Mouse (Mus musculus) heart, postnatal 4 days (tissue): Measurements from ENCODE around the gene Gpr87. TPM values are rescaled to one million over a fixed set of nuclear protein-coding genes. Genes with fewer than 3 reads are reported as not detected.
"Not testable (repeated sequence)": the region's sequence is repeated elsewhere in the genome, so short reads cannot be mapped to it uniquely, and the experiment has no call there.

ENCODE experiments used
- DNase-seq: peaks from one replicate; pipeline ENCODE4 v3.0.0; 2021
- total RNA-seq, 2 experiments: library from RNA; stranded (reverse); gene quantifications; 2 replicates each; pipeline ENCODE4 v1.2.3; 2021

Gene Gpr87
- total RNA-seq, 2 experiments from 2014 or later, result not detected

DNA sequence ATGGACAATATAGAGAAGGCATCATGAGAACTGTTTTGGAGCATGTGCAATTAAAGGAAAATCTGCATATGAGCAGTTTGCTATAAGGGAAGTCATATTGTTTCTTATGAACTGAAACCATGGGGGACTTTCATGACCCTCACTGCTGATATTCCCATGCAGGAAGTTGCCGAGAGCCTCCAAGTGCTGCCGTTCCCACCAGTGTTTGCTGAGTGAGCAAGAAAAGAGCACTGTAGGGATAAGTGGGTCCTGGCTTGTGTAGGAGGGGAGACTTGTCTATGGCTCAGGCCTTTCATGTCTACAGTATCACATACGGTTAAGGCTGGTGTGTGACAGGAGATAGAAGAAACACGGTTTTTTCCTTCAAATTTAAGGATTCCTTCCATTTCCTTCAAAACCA is 9.2 kb downstream of the Gpr87 start:
- no peak for DNase-seq

DNA sequence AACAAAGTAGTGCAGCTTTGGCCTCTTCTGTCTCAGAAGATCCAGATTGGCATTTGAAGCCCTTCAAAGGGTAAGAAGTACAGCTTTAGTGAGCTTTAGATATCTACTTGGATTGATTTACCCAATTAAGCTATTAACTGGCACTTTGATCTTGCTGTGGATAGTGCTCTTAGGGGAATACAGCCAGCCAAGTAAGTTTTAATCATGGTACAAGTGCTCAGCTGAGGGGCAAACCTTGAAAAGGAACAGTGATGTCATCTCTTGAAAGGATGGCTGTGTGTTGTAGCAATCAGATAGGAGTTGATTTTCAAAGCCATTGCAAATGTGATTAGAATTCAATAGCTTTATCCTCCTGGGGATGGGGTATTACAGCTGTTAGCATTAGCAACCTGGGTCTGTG is 12.8 kb downstream of the Gpr87 start:
- DNase-seq, result no peak

DNA sequence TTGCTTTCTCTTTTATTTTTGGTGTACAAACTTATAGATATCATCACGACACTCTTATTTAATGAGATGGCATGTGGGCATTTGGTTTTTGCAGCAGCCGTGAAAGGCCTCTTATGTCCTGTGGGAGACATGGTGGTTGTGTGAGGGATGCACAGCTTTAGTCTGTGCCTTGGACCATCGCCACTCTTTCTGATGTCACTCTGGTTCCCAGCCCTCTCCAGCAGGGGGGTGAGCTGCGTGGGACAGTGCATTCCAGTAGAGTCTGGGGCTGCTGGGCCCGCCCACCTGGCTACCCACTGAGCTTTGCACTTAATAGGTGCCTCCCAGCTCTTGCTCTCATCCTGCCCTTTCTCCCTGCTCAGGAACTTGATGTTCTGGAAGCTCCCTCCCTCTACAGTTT is 13.8 kb downstream of the Gpr87 start:
- no peak for DNase-seq

DNA sequence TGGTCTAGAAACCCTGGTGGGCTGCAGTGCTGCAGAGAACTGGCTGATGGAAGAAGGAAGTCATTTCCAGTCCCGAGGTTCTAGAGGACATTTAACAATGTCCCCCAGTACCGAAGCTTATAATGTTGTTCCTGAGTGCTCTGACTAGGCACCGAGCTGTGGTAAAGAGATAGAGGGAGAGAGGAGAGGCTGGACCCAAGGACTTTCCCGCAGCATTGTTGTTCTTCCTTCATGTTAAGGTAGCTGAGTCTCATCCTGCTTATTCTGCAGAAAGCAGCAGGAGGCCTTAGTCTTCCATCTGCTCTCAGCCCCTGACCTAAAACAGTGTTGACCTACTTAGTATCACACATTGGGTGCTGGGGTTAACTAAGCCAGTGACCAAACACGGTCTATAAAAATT is 18.0 kb downstream of the Gpr87 start:
- DNase-seq, result no peak

DNA sequence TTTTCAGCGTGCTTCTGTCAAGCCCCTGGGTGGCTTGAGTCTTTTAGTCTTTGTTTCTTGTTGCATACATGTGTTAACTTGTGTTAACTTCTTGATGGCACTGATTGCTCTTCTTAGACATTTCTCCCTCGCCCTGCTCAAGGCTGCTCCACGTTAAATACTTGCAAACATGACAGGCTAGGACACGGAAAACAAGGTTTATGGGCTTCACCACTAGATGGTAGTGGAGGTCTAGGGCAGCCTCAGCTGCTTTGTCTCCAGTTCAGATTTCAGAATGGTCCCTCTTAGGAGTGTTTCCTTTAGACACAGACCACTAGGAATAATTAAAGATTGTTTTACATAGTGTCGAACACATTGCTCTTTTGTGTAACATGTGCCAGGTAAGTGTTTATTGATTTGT is 19.7 kb downstream of the Gpr87 start:
- DNase-seq, result peak; percentile 57

DNA sequence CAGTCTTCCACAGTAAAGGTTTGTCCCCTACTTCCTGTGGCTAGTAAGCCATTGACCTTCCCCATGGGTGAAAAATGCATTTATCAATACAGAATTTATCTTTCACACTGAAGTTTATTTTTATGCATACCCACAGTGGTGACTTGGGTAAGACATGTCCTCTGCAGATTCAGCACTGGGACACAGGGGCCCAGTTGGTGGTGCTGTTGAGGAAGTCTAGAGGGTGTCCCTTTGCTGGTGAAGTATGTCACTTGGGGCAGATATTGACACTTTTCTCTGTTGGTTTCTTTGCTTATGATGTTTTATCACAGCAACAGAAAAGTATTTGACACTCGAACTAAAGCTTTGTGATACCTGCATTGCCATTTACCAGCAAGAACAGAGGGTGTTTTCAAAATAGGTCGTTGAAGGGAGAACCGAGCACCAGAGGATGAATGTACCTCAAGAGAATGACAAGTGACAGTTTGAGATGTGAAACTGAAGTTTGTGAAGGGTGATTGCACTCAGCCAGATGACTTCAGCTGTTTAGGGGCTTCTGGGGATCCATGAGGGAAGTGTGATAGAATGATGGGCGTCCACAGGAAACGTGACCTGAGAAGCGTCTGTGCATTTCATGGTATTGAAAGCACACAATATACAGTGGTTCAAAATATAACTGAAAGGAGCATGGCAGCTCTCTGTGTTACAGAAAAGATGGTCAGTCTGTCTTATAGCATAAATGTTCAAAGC is 20.3 kb downstream of the Gpr87 start:
- DNase-seq, result no peak

DNA sequence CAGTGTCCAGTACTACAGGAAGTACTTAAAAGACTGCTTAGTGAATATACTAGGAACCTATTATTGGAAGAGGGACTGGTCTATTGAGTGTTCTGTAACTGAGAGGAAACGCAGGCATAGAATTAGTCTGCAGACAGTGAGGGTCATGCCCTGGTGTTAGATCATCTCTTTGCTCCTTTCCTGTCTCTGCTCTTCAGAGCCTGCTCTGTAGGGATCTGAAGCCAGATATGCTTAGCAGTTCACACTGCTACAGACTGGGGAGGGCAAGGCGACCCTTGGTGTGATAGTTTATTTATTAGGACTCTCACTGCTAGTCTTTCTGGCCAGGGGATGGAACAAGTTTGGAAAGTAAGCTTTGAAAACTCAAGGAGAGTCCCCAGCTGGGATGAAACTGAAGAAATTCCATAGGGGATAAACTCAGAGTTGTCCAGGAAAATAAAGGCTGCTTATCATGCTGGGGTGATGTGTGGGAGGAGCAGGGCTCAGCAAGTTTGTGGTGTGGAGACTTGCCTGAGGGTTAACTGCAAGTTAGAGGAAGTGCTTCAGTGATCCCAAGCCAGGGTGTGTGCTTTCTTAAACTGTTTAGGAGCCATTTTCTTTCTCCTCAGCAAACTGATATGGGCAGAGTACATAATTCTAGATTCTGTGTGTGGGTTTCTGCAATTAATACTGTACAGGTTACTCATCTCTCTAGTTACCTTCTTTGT is 24.8 kb downstream of the Gpr87 start:
- no peak for DNase-seq

DNA sequence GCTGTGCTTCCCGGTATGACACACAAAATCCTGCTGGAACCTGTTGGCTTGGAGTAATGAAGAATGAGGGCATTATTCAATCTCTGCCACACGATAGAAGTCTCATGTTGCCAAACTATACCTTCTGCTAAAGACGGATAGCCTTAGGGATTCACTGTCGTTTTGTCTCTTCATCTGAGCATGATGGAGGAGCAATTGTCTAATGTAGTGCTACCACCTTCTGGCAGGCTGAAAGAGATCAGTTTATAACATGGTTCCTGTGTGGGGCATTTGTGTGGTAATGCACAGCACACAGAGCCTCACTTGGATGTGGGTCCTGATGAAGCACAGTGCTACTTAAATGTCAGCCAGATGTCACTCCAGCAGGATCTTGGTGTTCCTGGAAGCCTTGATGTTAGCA is 25.7 kb downstream of the Gpr87 start:
- no peak for DNase-seq

DNA sequence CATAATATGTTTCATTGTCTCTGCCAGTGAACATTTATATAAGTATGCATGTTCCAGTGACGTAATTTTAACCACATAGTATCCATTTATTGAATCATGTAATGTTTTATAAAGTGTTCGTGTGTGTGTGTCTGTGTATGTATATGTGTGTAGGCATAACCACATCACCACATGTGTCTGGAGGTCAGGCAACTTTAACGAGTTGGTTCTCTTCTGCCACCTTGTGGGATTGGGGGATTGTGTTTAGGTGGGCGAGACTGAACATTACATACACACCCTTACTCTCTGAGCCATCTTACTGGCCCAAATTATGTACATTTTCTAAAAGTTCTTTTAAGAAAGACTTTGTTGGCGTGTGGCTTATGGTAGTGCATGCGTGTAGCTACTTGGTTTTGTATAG is 26.4 kb downstream of the Gpr87 start:
- DNase-seq, result no peak

DNA sequence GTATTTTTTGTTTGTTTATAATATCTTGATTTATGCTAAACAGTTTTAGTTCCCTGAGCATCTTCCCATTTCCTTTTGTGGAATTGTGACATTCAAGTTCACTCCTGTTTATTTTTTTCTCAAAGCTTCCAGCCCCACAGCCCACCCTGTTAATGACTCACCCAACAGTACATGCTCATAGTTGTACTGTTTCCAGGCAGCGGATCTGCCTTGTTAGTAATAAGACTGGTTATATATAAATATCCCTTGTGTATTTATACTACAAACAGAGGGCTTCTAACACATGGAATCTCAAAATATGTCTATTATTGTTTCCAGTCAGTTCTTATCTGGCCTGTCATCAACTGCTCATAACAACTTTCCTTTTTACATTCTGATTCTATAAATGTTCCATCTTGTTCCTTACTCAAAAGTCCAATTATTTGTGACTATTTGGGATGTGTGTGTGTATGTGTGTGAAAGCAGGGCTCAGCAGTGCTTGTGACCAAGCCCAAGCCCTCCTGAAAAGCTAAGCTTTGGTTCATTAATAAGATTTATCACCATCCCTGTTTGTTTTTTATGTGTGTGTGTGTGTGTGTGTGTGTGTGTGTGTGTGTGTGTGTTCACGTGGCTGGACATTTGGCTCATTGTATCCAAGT is 27.4 kb downstream of the Gpr87 start:
- DNase-seq, result no peak

DNA sequence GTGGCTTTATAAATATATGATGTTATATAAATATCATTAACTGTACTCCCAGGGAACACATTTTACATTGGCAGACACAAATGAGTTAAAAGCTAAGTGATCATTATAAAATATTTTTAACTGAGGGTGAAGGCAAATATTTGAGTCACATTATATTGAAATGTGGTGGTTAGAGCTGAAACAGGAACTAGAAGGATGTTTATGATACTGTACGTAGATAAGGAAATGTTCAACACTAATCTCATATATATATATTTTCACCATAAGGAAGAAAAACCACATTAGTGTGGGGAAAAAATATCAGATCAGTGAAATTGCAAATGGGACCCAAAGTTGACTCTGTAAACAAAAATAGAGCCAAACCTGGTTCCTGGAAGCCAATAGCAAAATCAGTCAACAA is 34.4 kb downstream of the Gpr87 start:
- DNase-seq, result no peak

DNA sequence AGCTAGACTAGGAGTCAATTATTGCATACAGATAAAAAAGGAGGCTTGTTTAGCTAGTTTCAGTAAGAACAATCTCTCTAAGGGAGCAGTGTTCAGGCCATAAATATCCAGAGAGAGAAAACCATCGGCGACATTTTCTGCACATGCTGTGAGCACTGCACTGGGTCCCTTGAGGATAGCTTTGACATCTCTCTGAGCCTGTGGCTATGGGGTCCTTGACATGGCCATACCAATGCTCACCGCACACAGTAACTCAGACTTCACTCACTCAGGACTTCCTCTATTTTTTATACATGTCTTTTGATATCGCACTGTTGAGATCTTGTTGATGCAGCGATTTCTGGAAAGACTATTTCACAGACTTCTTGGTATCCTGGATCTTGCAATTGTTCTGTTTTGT is 37.9 kb downstream of the Gpr87 start:
- DNase-seq, result no peak

DNA sequence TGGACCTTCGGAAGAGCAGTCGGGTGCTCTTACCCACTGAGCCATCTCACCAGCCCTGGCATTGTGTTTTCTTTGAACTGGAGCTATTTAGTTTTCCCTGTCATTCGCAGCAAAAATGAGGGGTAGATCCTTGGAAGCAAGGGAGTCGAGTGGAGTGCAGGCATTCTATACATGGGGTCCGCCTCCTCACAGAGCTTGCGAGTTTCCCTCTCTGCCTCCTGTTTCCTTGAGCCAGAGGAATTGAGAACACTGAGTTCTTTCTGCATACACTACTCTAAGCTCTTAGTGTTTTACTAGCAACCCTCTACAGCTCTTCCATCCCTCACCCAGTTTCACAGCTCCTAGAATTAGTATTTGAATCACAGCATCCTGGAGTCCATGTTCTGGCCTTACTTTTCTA is 39.5 kb downstream of the Gpr87 start:
- DNase-seq, result no peak

DNA sequence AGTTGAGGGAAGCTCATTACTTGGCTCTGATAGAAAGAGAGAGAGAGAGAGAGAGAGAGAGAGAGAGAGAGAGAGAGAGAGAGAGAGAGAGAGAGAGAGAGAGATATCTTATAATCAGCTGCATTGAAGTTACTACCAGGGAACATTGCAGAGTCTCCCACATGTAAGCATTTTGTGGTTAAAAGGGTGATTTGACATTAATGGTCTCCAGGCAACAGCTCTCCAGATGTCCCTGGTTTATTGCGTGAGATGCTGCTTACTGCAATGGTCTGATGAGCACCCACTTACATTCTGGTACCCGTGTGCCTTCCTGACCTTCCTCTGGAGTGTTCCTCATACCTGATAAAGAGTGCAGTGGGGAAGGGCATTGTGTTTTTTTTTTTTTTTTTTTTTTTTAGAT is 40.0 kb downstream of the Gpr87 start:
- no peak for DNase-seq

DNA sequence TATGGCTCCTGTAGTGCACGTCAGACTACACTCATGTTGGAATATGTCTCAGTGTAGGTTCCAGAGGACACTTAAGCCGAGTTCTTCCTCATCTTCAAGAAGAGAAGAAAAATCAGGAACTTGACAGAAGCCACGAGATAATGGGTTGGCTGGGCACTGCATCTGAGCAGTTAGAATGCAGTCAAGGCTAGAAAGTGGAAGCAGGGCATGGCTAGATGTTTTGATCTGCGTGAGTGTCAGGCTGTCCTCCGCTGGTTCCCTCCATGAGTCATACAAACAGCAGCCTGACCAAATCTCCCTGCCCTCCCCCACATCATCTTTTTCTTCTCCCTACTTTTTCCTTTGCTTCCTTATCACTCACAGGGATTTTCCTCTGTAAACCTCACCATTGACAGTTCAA is 41.5 kb downstream of the Gpr87 start, which contains the start of gene P2ry14:
Gene P2ry14 (minus strand): TSS at position 195 of the 400 bp plus-strand sequence.
- DNase-seq, result no peak

DNA sequence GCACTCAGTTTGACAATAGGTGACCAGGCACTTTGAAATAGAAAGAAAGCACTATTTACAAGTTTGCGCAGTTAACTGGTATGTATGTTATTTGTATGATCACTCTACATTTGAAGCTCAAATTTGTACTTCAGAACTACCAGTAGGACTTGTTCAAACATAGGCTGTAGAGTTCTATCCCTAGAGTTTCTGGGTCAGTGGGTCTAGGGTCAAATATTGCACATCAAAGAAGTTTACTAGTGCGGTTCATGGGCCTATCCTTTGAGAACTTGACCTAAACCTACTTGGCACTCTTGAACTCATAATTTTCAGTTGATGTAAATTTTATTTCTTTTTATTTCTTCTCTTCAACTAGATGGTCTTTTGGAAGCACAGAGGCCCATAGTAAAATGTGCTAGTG is 44.3 kb downstream of the Gpr87 start:
- no peak for DNase-seq

DNA sequence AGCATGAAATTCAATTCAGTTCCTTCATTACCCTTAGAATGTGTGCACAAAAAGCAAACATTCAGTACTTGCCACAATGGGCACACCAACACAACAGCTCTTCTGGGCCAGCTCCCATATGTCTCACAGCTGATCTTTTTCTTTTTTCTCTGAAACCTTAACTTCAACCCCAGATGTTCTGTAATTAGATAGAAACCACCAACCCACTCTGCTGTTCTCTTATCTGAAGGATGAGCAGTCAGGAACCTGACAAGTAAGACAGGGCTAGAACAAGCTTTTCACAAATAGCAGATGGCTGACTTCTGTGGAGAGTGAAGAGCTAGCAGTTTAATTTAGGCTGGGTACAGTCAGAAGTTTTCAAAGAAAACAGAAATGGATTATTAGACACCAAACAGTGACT is 45.3 kb downstream of the Gpr87 start:
- no peak for DNase-seq

DNA sequence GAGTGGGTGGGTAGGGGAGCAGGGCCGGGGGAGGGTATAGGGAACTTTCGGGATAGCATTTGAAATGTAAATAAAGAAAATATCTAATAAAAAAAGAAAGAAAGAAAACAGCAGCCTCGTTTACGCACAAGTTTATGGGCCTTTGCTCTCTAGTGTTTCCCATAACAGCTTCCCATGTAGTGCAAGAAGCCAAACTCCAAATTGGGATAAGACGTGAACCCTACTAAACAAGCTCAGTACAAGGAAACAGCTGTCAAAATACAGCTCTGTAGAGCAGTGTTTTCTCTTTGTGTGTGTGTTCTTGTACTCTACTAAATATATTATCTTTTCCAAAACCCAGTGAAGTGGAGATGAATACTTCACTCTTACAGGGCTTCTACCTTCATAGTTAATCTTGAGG is 49.7 kb downstream of the Gpr87 start:
- DNase-seq, result no peak

DNA sequence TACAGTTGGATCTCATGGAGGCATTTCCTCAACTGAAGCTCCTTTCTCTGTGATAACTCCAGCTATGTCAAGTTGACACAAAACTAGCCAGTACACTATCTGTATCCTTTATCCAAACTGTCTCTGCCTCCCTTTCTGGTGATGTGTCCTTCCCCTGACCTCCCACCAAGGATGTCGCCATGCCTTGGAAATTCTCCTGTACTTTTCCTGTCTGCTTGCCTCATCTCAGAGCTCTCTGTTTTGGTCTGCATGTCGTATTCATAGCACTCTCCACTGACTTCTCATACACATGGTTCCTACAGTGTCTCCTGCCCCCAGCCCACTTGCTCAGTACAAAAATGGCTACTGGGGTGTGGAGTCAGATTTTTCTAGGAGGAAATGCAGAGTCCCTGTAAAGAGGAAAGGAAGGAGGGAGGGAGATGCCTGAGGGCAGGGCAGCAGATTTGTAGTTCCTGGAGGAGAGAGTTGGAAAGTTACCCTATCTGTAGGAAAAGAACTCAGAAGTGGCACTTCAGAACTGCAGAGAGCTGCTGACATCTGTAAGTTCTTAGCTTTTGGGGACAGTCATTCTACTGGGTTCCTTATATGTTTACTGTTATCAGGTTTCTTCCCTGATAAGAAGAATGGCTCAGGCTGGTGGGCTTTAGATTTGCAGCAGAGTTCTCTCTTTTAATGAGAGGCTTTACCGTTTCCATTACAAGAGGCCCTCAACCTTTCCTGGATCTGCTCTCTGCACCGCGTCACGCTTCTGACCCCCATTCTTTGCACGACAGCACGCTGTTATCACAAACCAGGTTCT is 53.2 kb downstream of the Gpr87 start:
- DNase-seq, result no peak

DNA sequence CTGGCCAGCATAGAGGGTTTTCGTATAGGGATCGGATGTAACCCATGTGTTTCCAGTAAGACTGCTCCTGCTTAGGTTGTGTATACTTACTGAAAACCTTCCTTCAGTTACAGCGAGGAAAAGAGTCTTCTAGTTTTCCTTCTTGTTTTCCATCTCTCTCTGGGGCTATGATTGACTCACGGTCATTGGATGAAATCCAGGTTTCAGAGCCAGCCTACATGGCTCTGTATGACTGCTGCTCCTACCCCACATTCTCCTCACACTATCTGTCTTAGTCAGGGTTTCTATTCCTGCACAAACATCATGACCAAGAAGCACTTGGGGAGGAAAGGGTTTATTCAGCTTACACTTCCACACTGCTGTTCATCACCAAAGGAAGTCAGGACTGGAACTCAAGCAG is 54.0 kb downstream of the Gpr87 start:
- not testable (repeated sequence) for DNase-seq

DNA sequence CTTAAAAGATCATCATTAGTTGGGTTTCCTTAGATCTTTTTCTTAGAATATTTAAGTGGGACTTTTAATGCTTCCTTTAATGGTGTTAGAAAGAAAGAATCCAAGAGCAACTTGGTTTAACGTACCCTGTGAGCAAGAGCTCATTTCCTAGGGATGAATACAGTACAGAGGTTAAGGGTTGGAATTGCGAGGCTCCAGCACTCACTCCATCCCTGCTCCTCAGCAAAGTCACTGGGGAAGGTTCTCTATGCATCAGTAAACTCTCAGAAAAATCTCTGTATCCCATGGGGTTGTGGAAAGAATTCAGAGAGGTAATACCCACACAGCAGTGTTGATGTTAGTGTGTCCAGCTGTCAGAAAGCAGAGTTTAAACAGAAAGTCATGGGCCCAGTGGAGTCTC is 54.8 kb downstream of the Gpr87 start:
- no peak for DNase-seq

DNA sequence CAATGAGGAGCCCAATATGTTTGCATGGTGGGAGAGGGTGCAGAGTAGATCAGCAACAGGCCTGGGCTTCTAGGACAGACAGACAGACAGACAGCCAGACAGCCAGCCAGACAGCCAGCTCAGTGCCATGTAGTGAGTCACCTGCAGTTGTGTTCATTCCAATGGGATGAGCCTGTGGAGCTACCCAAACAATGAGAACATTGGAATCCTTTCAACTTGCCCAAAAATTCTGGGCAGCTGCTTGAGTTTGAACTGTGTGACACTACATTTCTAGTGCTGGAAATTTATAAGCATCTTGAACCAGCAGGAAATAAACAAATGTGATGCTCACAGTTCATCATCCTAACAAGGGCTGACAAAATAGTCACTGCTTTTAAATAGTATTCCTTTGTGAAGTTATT is 55.3 kb downstream of the Gpr87 start:
- DNase-seq, result no peak

DNA sequence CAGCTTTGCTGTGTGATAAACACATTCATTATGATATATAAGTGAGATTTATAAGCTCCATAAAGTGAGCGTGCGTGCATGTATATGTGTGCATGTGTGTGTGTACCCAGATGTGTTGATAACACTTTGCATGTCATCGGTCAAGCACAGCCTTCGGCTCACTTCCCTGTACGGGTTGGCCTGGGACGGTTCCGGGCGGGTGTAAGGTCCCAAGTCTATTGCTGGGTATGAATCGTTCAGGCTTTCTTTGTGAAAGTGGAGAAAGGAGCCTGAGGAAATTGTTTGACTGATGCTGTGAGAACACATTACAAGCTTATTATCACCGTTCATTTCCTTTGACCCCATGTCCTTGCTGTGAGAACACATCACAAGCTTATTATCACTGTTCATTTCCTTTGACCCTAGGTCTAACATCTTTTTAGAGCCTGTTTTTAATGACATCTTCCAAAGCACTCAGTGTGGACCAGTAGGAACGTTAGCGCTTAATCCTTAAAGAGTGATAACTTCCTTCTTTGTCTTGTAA is 55.9 kb downstream of the Gpr87 start:
- no peak for DNase-seq
